Mouse (Mus musculus): ENCODE results near the gene Shpk. TPM values are rescaled to one million over a fixed set of nuclear protein-coding genes. Genes with fewer than 3 reads are reported as not detected.

Gene Shpk
- total RNA-seq, 1 experiment from 2014 or later = 10.3 TPM

- DNase-seq = peak; percentile 31
These were observed 619 bp downstream of the Shpk start for GRCm38 (mm10) chr11:73199879-73200278.

GRCm38 (mm10) chr11:73201021-73201420, 1.8 kb downstream of the Shpk start:
- peak; percentile 58 for DNase-seq

- no peak for DNase-seq
These were observed 2.3 kb downstream of the Shpk start for GRCm38 (mm10) chr11:73201597-73201996.

GRCm38 (mm10) chr11:73203895-73204294, 4.6 kb downstream of the Shpk start:
- DNase-seq = no peak

- no peak for DNase-seq
These were observed 5.9 kb downstream of the Shpk start for GRCm38 (mm10) chr11:73205194-73205593.

- DNase-seq = no peak
These were observed 8.4 kb downstream of the Shpk start for GRCm38 (mm10) chr11:73207621-73208020.

GRCm38 (mm10) chr11:73213956-73214355, 14.7 kb downstream of the Shpk start:
- DNase-seq = no peak

- no peak for DNase-seq
These were observed 20.4 kb downstream of the Shpk start for GRCm38 (mm10) chr11:73219671-73220070.

GRCm38 (mm10) chr11:73220651-73221050, 21.4 kb downstream of the Shpk start:
- no peak for DNase-seq

GRCm38 (mm10) chr11:73222846-73223245, 23.6 kb downstream of the Shpk start:
- no peak for DNase-seq

GRCm38 (mm10) chr11:73223966-73224365, 24.7 kb downstream of the Shpk start:
- peak; percentile 64 for DNase-seq

GRCm38 (mm10) chr11:73225856-73226255, 26.6 kb downstream of the Shpk start:
- DNase-seq = no peak

- no peak for DNase-seq
These were observed 29.6 kb downstream of the Shpk start for GRCm38 (mm10) chr11:73228881-73229280.

- DNase-seq = no peak
These were observed 30.8 kb downstream of the Shpk start for GRCm38 (mm10) chr11:73230081-73230480.

- DNase-seq = no peak
These were observed 33.3 kb downstream of the Shpk start for GRCm38 (mm10) chr11:73232513-73232912.

GRCm38 (mm10) chr11:73233992-73234391, 34.7 kb downstream of the Shpk start, which contains the start of gene Trpv1:
Gene Trpv1, plus strand, starts transcription at chr11:73234292.
- no peak for DNase-seq

- peak; percentile 82 for DNase-seq
These were observed 36.9 kb downstream of the Shpk start for GRCm38 (mm10) chr11:73235990-73236701.

- DNase-seq = no peak
These were observed 37.5 kb downstream of the Shpk start for GRCm38 (mm10) chr11:73236731-73237130.

- DNase-seq = no peak
These were observed 42.9 kb downstream of the Shpk start for GRCm38 (mm10) chr11:73242199-73242598.

GRCm38 (mm10) chr11:73242777-73243176, 43.5 kb downstream of the Shpk start:
- no peak for DNase-seq

GRCm38 (mm10) chr11:73257362-73257945, 58.2 kb downstream of the Shpk start:
- DNase-seq = no peak

- peak; percentile 20 for DNase-seq
These were observed 59.4 kb downstream of the Shpk start for GRCm38 (mm10) chr11:73258664-73259063.

- DNase-seq = no peak
These were observed 61.2 kb downstream of the Shpk start for GRCm38 (mm10) chr11:73260457-73260856.

- no peak for DNase-seq
These were observed 62.1 kb downstream of the Shpk start for GRCm38 (mm10) chr11:73261385-73261784.

Data from adrenal gland, postnatal 14 days (tissue).